Mouse (Mus musculus) adrenal gland, adult 18-20 months (tissue): ENCODE data around the gene Lhx3. TPM values are rescaled to one million over a fixed set of nuclear protein-coding genes. Genes with fewer than 3 reads are reported as not detected.

ENCODE experiments used
- DNase-seq, 2 experiments: peaks; one replicate each; pipeline ENCODE4 v3.0.0; 2021 to 2022; ENCODE audit warnings: low spot score in 2 of 2
- total RNA-seq, 2 experiments: library from RNA; stranded (reverse); gene quantifications; 1 replicate in 1 of 2; 2 replicates in 1 of 2; pipeline ENCODE4 v1.2.3; 2021

Lhx3 gene
- total RNA-seq, 2 experiments from 2014 or later = 3.2 TPM; not detected in 1

- peak in 1 of 2 experiments; percentile 63 for DNase-seq
Observed at GRCm38 (mm10) chr2:26202849-26203475, 5.1 kb downstream of the Lhx3 start.

- DNase-seq = peak in 1 of 2 experiments; percentile 29
Observed at GRCm38 (mm10) chr2:26201926-26202848, 5.9 kb downstream of the Lhx3 start.

GRCm38 (mm10) chr2:26198488-26198887, 9.6 kb downstream of the Lhx3 start:
- no peak for DNase-seq

GRCm38 (mm10) chr2:26194552-26195339, 13.3 kb downstream of the Lhx3 start:
- DNase-seq = no peak

- no peak for DNase-seq
Observed at GRCm38 (mm10) chr2:26188517-26188916, 19.6 kb downstream of the Lhx3 start.

GRCm38 (mm10) chr2:26184352-26184751, 23.7 kb downstream of the Lhx3 start:
- no peak for DNase-seq

- peak; percentile 49 to 61 for DNase-seq
Observed at GRCm38 (mm10) chr2:26182646-26183045, 25.4 kb downstream of the Lhx3 start.

GRCm38 (mm10) chr2:26177189-26177588, 30.9 kb downstream of the Lhx3 start:
- DNase-seq = no peak

- DNase-seq = no peak
Observed at GRCm38 (mm10) chr2:26176731-26177130, 31.4 kb downstream of the Lhx3 start.

GRCm38 (mm10) chr2:26175191-26175590, 32.9 kb downstream of the Lhx3 start:
- DNase-seq = peak in 1 of 2 experiments; percentile 20

- no peak for DNase-seq
Observed at GRCm38 (mm10) chr2:26172166-26172565, 35.9 kb downstream of the Lhx3 start.

GRCm38 (mm10) chr2:26170376-26170775, 37.7 kb downstream of the Lhx3 start:
- DNase-seq = no peak

- no peak for DNase-seq
Observed at GRCm38 (mm10) chr2:26168843-26169579, 39.1 kb downstream of the Lhx3 start.

GRCm38 (mm10) chr2:26166890-26167289, 41.2 kb downstream of the Lhx3 start:
- DNase-seq = no peak

- no peak for DNase-seq
Observed at GRCm38 (mm10) chr2:26158064-26158463, 50.0 kb downstream of the Lhx3 start.

- no peak for DNase-seq
Observed at GRCm38 (mm10) chr2:26156191-26156977, 51.7 kb downstream of the Lhx3 start.

- no peak for DNase-seq
Observed at GRCm38 (mm10) chr2:26155737-26156136, 52.4 kb downstream of the Lhx3 start.

GRCm38 (mm10) chr2:26154586-26154985, 53.5 kb downstream of the Lhx3 start:
- no peak for DNase-seq

GRCm38 (mm10) chr2:26153909-26154340, 54.2 kb downstream of the Lhx3 start:
- peak in 1 of 2 experiments; percentile 40 for DNase-seq

GRCm38 (mm10) chr2:26153295-26153694, 54.8 kb downstream of the Lhx3 start:
- DNase-seq = peak; percentile 56 to 60
